Mouse (Mus musculus): ENCODE results near the gene Shpk.

Shpk gene

DNA sequence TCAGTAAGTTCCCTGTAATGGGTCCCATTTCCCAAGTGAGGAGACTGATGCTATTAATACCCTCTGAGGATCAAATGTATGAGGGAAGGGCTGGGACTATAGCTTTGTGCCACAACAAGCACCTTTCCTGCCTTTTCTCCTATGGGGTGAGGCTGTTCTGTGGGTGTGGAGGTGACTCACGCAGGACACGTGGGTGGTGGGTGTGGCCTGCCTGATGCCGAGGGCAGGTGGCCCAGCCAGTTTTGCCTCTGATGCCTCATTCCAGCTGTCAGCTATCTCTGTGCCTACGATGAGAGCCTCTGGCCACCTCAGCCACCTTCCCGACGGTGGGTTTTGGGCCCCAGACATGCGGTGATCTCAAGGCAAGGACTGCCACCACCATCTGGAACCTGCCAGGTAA, 68.0 kb downstream of the Shpk start, which contains the start of gene Trpv3:
TSS of gene Trpv3 (plus strand) at position 122 of the 400 bp plus-strand sequence.
- no peak for DNase-seq (ENCODE audit: low spot score in 2 of 2)
